Mouse (Mus musculus): ENCODE data around the gene Acads.

- no peak for TF ChIP-seq GATA1 (IDR thresholded peaks at IDR 0.05; ENCODE audit: low read length)
- TF ChIP-seq TAL1 (IDR thresholded peaks at IDR 0.05; ENCODE audit: low read length): no peak
These were observed 46.2 kb upstream of the Acads start for GRCm38 (mm10) chr5:115165351-115165750.

Measured in erythroblast, embryonic 14.5 days (primary cell).